Mouse (Mus musculus) adrenal gland, adult 10 weeks (tissue): Measurements from ENCODE around the gene Acat2. TPM values are rescaled to one million over a fixed set of nuclear protein-coding genes. Genes with fewer than 3 reads are reported as not detected.

Source experiments
- polyA plus RNA-seq: library from polyadenylated mRNA; stranded (reverse); fragments of 350-450 nt; fragmentation: Illumina TruSeq; extraction: RNeasy Lipid Tissue Mini Kit (QIAGEN cat#74804); gene quantifications from one replicate; pipeline ENCODE4 v1.2.3, GENCODE M21; 2014; ENCODE audit warnings: low read depth, low replicate concordance

Acat2 gene
- 53.4 TPM for polyA plus RNA-seq

DNA sequence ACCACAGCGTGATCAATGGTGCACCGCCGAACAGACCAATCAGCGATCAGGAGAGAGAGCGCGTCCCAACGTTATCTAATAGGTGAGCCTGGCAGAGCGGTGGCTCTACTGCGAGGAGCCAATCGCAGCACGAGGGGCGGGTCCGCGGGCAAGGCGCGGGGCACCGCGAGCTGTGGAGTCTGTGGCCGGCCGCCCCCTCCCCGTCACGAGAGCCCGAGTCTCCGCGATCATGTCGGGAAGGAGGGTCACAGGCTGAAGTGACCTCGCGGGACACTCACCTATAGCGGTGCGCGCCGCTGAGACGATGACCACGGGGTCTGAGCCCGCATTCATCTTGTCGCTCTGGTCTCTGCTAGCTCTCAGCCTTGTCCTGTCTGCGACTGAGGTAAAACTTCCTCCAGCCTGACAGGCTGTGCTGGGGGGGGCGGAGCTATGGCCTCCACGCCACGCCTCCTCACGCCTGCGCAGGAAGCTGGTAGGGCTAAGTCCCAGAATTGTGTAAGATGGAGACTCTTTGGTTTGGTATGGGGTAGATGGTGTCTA, at the start of gene Acat2:
Acat2 (minus strand) TSS at position 417 of the 543 bp plus-strand sequence.

DNA sequence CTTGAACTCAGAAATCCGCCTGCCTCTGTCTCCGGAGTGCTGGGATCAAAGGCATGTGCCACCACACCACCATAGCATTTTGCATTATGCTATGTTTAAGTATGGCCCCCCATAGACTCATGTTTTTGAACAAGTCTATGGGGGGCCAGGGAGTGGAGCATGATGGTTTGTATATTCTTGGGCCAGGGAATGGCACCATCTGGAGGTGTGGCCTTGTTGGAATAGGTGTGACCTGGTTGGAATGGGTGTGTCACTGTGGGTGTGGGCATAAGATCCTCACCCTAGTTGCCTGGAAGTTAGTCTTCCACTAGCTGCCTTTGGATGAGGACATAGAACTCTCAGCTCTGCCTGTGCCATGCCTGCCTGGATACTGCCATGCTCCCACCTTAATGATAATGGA, 46.0 kb upstream of the Acat2 start, which contains the start of gene Sod2:
Sod2 (plus strand) TSS at position 301 of the 400 bp plus-strand sequence.

DNA sequence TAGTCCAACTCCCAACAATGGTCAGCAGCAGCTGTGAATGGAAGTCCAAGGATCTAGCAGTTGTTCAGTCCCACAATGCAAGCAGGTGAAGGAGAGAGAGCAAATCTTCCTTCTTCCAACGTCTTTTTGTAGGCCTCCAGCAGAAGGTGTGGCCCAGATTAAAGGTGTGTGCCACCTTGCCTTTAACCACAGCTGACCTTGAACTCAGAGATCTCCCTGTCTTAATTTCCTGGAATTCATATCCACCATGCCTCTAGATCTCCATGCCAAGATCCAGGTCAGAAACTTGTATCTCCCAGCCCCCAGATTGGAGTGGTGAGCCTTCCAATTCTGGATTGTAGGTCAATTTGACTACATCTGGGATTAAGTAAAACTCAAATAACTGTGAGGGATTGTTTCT, 33.5 kb upstream of the Acat2 start, which contains the start of gene Wtap:
Wtap (minus strand) TSS at position 101 of the 400 bp plus-strand sequence.

DNA sequence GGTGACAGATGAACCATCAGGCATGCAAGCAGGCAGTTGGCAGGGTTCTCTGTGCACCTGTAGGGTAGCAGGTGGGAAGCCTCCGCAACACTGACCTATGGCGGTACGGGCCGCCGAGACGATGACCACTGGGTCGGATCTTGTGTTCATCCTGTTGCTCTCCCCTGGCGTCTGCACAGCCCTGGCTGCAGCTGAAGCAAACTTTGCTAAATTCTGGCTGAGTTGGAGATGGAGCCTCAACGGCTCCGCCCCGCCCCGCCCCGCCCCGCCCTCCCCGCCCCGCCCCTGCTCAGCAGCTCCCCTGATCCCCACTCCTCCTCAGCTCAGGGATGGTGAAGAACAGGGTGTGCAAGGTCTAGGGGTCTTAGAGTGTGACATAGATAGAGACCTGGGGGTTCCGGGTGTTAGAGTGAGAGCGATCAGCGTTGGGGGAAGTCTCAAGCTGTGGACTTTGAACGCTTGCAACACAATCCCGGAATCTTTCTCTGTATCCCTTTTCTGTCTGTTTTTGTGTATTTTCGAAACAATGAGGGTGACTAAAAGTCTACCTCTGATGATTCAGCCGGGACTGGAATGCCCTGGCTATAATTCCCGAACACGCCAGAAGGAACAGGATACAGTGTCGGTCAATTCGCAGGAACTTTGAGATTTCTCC, 20.3 kb downstream of the Acat2 start, which contains the start of gene Acat3:
Acat3 (minus strand) TSS at position 450 of the 655 bp plus-strand sequence.

DNA sequence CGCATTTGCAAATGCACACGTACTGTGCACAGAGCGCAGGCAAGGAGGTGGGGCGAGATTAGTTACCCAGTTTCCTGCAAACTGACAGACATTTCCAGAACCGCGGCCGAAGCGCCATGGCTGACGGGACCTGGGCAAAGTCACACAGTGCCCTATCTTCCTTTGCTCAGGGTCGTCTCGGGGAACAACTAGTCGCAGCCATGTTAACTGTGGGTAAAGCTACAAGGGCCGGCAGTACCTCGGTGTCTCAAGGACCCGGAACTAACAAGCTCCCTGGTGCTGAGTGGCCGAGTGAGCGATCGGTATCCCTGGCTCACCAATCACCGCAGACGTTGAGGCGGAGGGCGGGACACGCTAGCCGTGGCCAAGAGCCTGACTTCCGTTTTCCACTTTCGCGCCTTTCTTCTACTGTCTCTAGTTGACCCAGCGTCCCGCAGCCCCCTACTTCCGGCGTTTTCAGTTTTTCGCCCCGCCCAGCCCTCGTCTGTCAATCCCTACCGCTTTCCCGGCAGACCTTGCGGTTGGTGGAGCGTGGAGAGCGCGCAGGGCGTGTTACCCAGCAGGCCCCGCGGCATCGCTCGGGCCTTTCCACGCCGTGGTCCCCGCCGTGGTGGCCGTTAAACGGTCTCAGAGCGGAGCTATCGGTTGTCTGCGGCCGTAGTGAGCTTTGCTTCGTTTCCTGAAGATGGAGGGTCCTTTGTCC, 44.5 kb downstream of the Acat2 start, which contains the start of gene Mrpl18:
Mrpl18 (minus strand) TSS at position 465 of the 703 bp plus-strand sequence.

DNA sequence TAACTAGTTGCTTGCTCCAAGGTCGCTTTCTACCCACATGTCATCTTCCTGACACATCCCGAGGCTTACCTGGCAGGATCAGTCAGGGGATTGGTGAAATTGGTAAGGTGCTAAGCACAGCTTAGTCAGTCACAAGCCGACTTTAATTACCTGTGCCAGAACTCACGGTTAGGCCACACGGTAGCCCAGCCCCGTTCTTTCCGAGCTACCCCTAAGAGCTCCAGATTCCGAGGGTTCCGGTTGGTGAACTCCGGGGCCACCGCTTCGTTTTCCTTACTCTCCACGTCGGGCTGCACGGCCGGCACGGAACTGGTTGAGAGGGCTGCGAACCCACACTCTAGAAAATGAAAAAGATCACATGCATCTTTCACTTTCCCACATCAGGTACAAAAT, 45.1 kb downstream of the Acat2 start, which contains the start of gene Tcp1:
Tcp1 (plus strand) TSS at position 214 of the 393 bp plus-strand sequence.

DNA sequence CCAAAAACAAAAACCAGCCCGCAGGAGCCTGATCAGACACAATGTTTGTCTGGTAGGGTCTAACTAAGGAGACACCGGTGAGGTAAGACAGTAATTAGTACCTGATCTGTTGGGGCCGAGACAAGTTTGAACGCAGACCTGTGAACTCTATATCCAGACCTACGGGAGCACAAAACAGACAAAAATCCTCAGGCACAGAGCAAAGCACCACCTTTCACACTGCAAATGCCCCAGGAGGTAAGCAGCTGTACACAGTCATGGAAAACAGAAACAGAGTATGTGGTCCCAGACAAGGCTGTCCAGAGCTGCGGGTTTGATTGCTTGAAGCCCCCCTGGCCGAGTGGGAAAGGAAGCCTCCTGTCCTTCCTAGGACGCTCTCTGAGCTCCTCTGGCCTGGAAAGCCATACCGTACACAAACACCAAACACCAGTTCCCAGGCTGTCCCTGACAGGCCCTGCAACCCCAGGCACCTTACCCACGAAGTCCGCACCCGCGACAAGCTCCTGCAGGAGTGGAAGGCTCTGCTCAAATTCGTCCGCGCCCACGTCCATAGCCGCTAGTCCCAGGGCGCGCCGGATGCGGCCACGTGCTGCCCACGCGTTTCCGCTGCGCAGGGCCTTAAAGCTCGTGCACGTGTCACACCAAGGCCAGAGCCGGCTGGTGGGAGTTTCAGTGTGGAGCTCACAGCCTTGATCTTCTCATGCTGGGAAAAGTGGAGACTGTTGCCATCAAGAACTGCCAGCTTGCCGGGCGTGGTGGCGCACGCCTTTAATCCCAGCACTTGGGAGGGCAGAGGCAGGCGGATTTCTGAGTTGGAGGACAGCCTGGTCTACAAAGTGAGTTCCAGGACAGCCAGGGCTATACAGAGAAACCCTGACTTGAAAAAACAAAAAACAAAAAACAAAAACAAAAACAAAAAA, 50.9 kb downstream of the Acat2 start, which contains the start of gene Pnldc1:
Pnldc1 (minus strand) TSS at position 870 of the 920 bp plus-strand sequence.

Other genes with a start within 250 kb of the Acat2 start
- gene Igf2r, start 191.1 kb downstream of the Acat2 start, polyA plus RNA-seq, result 26.9 TPM
- gene Mas1, start 92.6 kb downstream of the Acat2 start, polyA plus RNA-seq, result not detected
- not detected for gene Mrgprh, start 84.7 kb downstream of the Acat2 start, polyA plus RNA-seq
- gene Pnldc1, start 50.5 kb downstream of the Acat2 start, polyA plus RNA-seq, result not detected
- gene Tcp1, start 45.0 kb downstream of the Acat2 start, polyA plus RNA-seq, result 528 TPM
- gene Mrpl18, start 44.4 kb downstream of the Acat2 start, polyA plus RNA-seq, result 108 TPM
- 1.2 TPM for gene Acat3, start 20.1 kb downstream of the Acat2 start, polyA plus RNA-seq
- gene Wtap, start 33.4 kb upstream of the Acat2 start, polyA plus RNA-seq, result 152 TPM
- gene Sod2, start 46.1 kb upstream of the Acat2 start, polyA plus RNA-seq, result 161 TPM
- gene Gpr31b, start 91.5 kb upstream of the Acat2 start, polyA plus RNA-seq, result not detected
- 0.82 TPM for gene Tcp10b, start 100.4 kb upstream of the Acat2 start, polyA plus RNA-seq
- gene Unc93a, start 171.1 kb upstream of the Acat2 start, polyA plus RNA-seq, result not detected